Mouse (Mus musculus) ZHBTc4 (cell line): ENCODE measurements at regions not wholly inside any gene's neighbourhood (a gene's known extent, or its start where the extent isn't known, plus 50 kb on each side); places are given as distances from the start of the nearest gene placed in this dataset.

Experiments
- DNase-seq: peaks from one replicate; pipeline ENCODE4 v3.0.0-alpha.2; 2011; ENCODE audit warnings: low read depth, low spot score

- DNase-seq, result no peak
Observed at GRCm38 (mm10) chr15:40388806-40389205, 254.6 kb downstream of the 9330182O14Rik start.

GRCm38 (mm10) chr15:40435156-40435555, 301.0 kb downstream of the 9330182O14Rik start:
- no peak for DNase-seq

DNA sequence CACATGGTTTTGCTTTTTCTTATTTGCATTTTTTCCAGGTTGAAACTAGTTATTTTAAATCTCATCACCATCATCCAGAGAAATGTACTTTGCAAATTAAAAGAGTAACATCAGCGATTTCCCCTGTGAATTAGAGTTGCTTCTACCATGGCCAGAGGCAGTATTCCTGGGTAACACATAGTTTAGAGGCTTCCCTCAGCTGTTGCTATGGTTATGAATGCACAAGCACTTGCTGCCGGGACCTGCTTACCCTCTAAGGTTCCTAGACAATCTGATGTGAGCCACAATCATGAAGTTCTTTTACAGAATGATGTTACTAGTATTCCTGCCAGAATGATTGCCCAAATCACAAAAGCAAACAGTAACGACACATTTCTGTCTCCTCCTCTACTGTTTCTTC, 302.5 kb downstream of the 9330182O14Rik start:
- no peak for DNase-seq

DNA sequence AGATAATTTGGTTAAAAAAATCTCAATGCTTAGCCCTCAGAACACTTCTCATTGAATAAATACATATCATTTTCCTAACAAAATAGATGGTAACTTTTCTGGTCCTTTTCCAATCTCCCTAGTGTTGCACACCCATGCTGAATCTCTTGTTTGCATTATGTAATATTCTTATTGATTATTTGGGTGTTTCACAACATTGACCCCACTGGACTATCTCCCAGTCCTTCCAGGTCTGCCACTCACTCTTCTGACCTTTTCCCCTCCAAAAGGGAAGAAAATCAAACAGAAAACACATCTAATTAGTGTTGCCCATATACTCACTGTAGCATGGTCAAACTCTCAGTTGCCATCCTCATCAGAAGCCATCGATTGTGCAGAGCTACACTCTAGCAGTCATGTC, 305.7 kb downstream of the 9330182O14Rik start:
- DNase-seq, result no peak

DNA sequence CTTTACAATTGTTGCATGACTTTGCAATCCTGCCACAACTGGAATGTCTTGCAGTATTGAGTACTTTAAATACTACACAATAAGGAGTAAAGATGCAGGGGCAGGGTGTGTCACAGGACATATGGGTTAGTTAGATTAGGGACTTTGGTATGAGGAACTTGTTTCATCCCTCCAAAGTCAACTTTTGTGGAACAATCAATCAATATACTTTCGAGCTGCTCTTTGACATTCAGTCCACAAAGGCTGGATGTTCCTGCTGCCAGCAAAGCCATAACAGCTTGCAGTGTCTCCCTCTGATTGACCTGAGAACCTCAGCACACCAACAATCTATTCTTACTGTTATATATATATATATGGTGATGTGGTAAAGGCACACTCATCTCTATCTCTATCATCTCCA, 314.5 kb downstream of the 9330182O14Rik start:
- peak; percentile 5 for DNase-seq

DNA sequence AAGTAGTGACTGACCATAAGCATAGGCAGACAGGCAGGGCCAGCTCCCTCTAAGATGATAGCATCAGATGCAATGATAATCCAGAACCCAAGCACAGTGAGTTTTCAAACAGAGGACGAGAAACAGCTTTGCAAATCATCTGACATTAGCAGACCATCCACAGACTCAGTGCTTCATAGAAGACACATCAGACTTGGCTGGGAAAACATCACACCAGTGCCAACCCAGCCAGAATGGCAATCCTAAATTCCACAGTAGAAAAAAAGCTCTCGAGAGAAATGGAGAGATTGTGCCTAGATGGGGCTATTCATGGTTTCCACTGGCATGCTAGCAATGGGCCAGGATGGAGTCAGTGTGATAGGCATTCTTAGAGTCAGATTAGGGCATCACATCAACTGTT, 319.1 kb downstream of the 9330182O14Rik start:
- no peak for DNase-seq

- DNase-seq, result no peak
Observed at GRCm38 (mm10) chr15:40475659-40476355, 341.6 kb downstream of the 9330182O14Rik start.

GRCm38 (mm10) chr15:40480386-40480785, 346.2 kb downstream of the 9330182O14Rik start:
- DNase-seq, result no peak

DNA sequence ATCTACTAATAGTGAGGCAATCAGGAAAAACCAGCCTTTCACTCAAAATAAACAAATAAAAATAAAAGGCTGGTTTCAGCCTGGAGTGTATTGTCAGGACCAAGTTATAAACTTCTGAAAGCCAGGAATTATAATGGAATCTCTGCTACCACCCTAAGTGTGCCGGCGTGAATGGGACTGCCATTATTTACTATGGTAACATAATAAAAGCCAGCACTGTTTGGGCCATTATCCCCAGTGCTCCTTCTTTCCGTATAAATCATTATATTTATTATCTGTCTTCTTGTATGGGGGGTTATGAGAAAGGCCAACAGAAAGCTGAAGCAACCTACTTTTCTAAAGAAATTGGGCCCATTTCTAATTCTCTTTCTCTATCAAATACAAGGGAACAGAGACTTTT, 347.1 kb downstream of the 9330182O14Rik start:
- no peak for DNase-seq

GRCm38 (mm10) chr15:40485997-40486396, 351.8 kb downstream of the 9330182O14Rik start:
- no peak for DNase-seq

- DNase-seq, result peak; percentile 3
Observed at GRCm38 (mm10) chr15:40501180-40502125, 367.3 kb downstream of the 9330182O14Rik start.

GRCm38 (mm10) chr15:40510826-40511225, 376.7 kb downstream of the 9330182O14Rik start:
- DNase-seq, result no peak

DNA sequence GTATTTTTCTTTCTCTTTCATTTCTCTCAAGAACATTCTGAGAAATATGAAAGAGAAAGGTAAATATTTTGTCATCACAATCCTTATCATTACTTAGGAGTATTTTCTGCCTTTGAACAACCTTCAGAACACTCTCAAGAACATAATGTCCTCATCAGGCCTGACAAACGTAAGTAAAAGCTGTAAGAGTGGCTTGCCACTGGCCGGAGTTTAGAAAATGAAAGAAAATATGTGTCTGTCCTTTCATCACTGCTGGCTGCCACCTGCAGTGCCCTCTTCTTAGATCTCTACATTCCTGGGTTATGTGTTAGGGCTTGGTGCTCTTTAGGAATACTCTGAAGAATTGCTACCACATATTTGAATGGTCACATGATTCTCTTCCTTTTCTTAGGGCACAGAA, 390.2 kb downstream of the 9330182O14Rik start:
- DNase-seq, result no peak

GRCm38 (mm10) chr15:40533451-40533873, 399.3 kb downstream of the 9330182O14Rik start:
- DNase-seq, result no peak

DNA sequence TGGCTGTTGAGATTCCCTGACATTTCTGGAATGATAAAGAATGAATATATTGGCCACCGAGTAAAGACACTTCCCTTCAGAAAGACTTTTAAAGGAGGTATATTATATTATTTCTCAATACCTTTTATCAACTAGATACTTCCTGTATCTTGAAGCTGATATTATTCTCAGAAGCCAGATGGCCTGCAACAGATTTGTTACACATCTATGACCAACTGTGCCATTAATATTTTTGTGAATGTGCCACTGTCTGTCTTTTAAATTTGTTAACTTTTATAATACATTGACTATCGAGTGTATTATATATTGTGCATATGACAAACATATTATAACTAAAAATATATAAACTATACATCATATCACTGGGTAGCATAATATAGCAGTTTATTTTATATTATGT, 427.5 kb downstream of the 9330182O14Rik start:
- DNase-seq, result no peak

DNA sequence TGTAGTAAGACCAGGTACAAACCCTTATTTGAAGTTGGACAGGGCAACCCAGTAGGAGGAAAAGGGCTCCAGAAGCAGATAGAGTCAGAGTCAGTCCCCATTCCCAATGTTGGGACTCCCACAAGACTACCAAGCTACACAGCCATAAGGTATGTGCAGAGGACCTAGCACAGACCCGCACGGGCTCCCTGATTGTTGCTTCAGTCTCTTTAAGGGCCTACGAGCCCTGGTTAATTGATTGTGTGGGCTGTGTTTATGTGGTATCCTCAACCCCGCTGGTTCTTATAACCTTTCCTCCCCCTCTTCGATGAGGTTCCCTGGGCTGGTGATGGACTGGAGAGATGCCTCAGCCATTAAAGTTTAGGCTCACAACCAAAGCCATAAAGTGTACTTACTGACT, 431.6 kb downstream of the 9330182O14Rik start:
- DNase-seq, result no peak

GRCm38 (mm10) chr15:40566481-40566880, 432.3 kb downstream of the 9330182O14Rik start:
- DNase-seq, result no peak

DNA sequence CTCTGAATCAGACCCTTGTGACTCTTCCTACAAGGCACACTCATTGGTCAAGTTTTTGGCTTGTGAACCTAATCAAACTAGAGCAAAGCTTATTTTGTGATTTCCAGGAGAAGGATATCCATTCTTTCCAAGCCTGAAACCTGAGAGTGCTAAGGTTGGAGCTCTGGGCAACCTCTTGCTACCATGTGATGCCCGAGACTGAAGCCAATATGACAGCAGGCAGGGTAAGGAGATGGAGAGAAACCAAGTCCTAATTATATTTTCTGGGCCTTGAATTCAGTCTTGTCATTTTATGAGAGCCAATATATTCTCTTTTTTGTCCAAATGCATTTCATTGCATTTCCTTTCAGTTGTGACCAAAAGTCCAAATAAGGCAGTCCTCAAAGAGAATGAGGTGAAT, 434.5 kb downstream of the 9330182O14Rik start:
- DNase-seq, result no peak
